Mouse (Mus musculus) hindbrain, embryonic 13.5 days (tissue): ENCODE measurements around the gene Dapk1. TPM values are rescaled to one million over a fixed set of nuclear protein-coding genes. Genes with fewer than 3 reads are reported as not detected.

ENCODE experiments used
- ATAC-seq: fragments of 200-750 bp; cut with Nextera tagmentation; 2 replicates; pipeline ENCODE4 v1.8.0; 2017; ENCODE audit warnings: moderate TSS enrichment; ENCODE audit not compliant: low FRiP score
- H3K27ac ChIP-seq: fragments of 300-500 bp; sonication (generic); 2 replicates; pipeline ENCODE4 v1.5.1; 2015; ENCODE audit warnings: inconsistent platforms, mild to moderate bottlenecking, moderate library complexity
- H3K27me3 ChIP-seq: fragments of 300-500 bp; sonication (generic); 2 replicates; pipeline ENCODE4 v1.6.1; 2015; ENCODE audit warnings: mild to moderate bottlenecking, inconsistent platforms
- H3K36me3 ChIP-seq: fragments of 300-500 bp; sonication (generic); 2 replicates; pipeline ENCODE4 v1.6.1; 2015; ENCODE audit warnings: mild to moderate bottlenecking, inconsistent platforms
- H3K4me1 ChIP-seq: fragments of 300-500 bp; sonication (generic); replicated peaks from 2 replicates; pipeline ENCODE4 v1.6.1; 2015; ENCODE audit warnings: inconsistent platforms
- H3K4me2 ChIP-seq: fragments of 300-500 bp; sonication (generic); 2 replicates; pipeline ENCODE4 v1.6.1; 2015; ENCODE audit warnings: inconsistent platforms, mild to moderate bottlenecking, moderate library complexity
- H3K4me3 ChIP-seq: fragments of 300-500 bp; sonication (generic); 2 replicates; pipeline ENCODE4 v1.5.1; 2015; ENCODE audit warnings: mild to moderate bottlenecking, inconsistent platforms
- H3K9ac ChIP-seq: fragments of 300-500 bp; sonication (generic); 2 replicates; pipeline ENCODE4 v1.6.1; 2015; ENCODE audit warnings: mild to moderate bottlenecking, inconsistent platforms
- H3K9me3 ChIP-seq: fragments of 300-500 bp; sonication (generic); 2 replicates; pipeline ENCODE4 v1.6.1; 2016; ENCODE audit warnings: inconsistent platforms
- WGBS: fragments of 180-500 bp; shearing (Covaris S2); methylation state at CpG from one replicate; pipeline ENCODE4 v1.1.7; 2015; 5-methylcytosine and 5-hydroxymethylcytosine counted together
- polyA plus RNA-seq: library from polyadenylated mRNA; unstranded; fragments of >200 nt; fragmentation: Nextera tagmentation; extraction: Ambion mirVana; gene quantifications from 2 replicates; pipeline ENCODE4 v1.2.1, GENCODE M21; 2015

Gene Dapk1
- polyA plus RNA-seq, 1 experiment from 2014 or later = 37.9 TPM

- Histone ChIP-seq H3K9me3 (no peaks in the 10 kb centered on the region), H3K36me3 (no peaks in the 10 kb centered on the region), H3K27ac (no peak overlapping the region), H3K4me3 (no peak overlapping the region), H3K4me1 (peaks cover 27% of the 10 kb centered on the region), H3K4me2 (no peak overlapping the region), H3K27me3 (no peaks in the 10 kb centered on the region), H3K9ac (no peak overlapping the region)
- 75% methylated on average over 10 of the region's 10 CpGs for WGBS
- no peak for ATAC-seq
Measured at GRCm38 (mm10) chr13:60670605-60671004, 68.9 kb downstream of the Dapk1 start.

- Histone ChIP-seq H3K4me1 (peaks cover 30% of the 10 kb centered on the region), H3K9ac (no peak overlapping the region), H3K4me2 (no peak overlapping the region), H3K27me3 (no peaks in the 10 kb centered on the region), H3K36me3 (no peaks in the 10 kb centered on the region), H3K27ac (no peak overlapping the region), H3K9me3 (no peaks in the 10 kb centered on the region), H3K4me3 (no peak overlapping the region)
- WGBS = 72% methylated on average over 10 of the region's 10 CpGs
- no peak for ATAC-seq
Measured at GRCm38 (mm10) chr13:60671235-60671634, 69.5 kb downstream of the Dapk1 start.

- H3K4me3 ChIP-seq = no peak overlapping the region
- H3K36me3 ChIP-seq = no peaks in the 10 kb centered on the region
- peaks cover 30% of the 10 kb centered on the region for H3K4me1 ChIP-seq
- H3K9ac ChIP-seq = no peak overlapping the region
- ATAC-seq = no peak
- no peak overlapping the region for H3K27ac ChIP-seq
- no peaks in the 10 kb centered on the region for H3K27me3 ChIP-seq
- no peaks in the 10 kb centered on the region for H3K9me3 ChIP-seq
- WGBS = 92% methylated on average over 8 of the region's 8 CpGs
- no peak overlapping the region for H3K4me2 ChIP-seq
Measured at GRCm38 (mm10) chr13:60672287-60672686, 70.5 kb downstream of the Dapk1 start.

DNA sequence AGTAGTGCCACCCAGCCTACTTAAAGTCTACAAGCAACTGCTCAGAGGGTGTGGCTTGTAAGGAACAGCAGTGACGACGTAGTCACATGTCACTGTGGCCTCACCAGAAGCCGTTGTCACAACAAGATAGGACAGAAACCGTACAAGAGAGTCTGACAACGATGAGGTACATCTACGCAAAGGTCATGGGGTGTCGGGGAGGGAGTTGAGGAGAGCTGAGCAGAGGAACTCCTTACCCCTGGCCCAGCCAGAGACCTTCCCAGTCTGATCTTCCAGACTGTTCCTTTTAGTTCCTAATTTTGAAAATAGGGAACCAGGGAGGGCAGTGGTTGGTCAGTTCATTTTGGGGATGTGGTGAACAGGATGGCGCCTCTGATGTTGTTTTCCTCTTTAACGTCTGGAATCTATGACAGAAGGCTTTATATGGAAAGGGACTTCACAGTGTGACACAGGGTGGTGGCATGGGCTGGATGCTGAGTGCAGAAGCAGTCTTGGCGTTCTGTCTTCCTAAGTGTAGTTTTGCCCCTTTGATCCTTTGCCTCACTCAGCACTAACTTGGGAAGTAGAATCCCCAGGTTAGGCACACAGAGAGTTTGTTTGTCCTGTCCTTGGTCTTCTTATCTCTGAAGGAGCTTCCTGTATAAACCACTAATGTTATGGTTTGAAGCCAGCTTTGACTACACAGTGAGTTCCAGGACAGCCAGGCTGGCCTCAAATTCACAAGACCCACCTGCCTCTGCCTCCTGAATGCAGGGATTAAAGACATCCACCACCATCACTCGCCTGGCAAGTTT lies 71.3 kb downstream of the Dapk1 start:
- H3K27me3 ChIP-seq = no peaks in the 10 kb centered on the region
- 94% methylated on average over 11 of the region's 11 CpGs for WGBS

DNA sequence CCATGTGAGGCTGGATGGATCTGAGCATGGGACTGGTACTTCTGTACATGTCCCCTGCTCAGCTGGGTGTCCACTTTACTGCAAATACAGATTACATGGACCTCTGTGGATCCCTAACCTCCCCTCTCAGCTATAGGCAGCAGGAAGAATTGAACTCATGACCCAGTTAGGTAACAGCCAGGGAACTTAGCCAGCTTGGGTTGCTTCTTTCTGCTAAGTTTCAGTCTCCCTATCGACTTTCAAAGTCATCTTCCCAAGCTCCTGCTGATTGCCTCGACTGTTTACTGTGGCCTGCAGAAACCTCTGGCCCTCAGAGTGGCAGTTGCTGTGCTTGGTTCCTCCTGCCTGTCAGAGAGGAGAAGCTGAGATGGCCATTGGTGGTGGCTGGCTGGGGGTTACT lies 72.6 kb downstream of the Dapk1 start:
- peaks cover 34% of the 10 kb centered on the region for H3K4me1 ChIP-seq
- 59% methylated on average over 2 of the region's 2 CpGs for WGBS
- no peaks in the 10 kb centered on the region for H3K9me3 ChIP-seq
- no peaks in the 10 kb centered on the region for H3K36me3 ChIP-seq
- H3K27me3 ChIP-seq = no peaks in the 10 kb centered on the region
- H3K4me2 ChIP-seq = no peak overlapping the region
- no peak overlapping the region for H3K9ac ChIP-seq
- no peak for ATAC-seq
- H3K4me3 ChIP-seq = no peak overlapping the region
- H3K27ac ChIP-seq = no peak overlapping the region

More for the DNA sequence above, 71.3 kb downstream of the Dapk1 start:
- H3K4me1 ChIP-seq = peaks cover 28% of the 10 kb centered on the region
- H3K9ac ChIP-seq = no peak overlapping the region
- H3K9me3 ChIP-seq = no peaks in the 10 kb centered on the region
- H3K27ac ChIP-seq = no peak overlapping the region
- H3K4me2 ChIP-seq = no peak overlapping the region
- no peak for ATAC-seq
- no peak overlapping the region for H3K4me3 ChIP-seq
- no peaks in the 10 kb centered on the region for H3K36me3 ChIP-seq

DNA sequence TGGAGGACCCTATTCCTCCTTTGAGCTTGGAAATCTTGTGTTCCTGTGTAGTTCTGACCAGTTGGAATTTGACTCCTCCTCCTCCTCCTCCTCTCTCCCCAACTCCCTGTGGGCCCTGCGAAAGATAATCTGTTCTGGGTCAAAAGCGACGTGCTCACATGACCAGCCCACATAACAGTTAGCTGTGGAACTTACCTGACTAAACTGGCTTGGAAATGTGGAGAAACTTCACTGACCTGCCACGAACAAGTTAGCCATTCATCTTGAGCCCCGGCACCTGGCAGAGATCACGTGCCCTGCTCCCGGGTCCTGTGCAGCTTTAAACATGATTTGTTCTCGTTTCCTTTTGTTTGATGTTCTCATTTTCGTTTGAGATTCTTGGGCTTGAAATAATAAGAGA lies 73.2 kb downstream of the Dapk1 start:
- WGBS = 60% methylated on average over 9 of the region's 9 CpGs
- Histone ChIP-seq H3K36me3 (no peaks in the 10 kb centered on the region), H3K4me2 (no peak overlapping the region), H3K9ac (no peak overlapping the region), H3K4me3 (no peak overlapping the region), H3K4me1 (peaks cover 32% of the 10 kb centered on the region), H3K9me3 (no peaks in the 10 kb centered on the region), H3K27ac (no peak overlapping the region), H3K27me3 (no peaks in the 10 kb centered on the region)
- ATAC-seq = no peak

DNA sequence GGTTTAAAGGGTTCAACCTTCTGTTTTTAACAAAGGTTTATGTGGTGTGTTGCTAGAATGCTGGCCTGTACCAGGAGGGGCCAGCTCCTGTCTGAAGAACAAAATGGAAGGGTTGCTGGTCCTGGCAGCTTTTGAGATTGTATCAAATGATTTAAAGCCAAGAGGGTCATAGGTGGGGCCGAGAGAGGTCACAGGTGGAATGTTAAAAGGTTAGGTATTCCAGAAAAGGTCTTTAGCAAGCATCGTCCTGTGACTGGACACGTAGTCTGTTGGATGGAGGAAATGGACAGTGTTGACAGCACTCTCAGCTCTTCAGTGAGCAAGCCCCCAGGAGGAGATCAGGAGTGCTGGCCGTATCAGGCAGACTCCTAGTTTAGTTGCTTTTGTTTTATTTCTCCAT lies 73.7 kb downstream of the Dapk1 start:
- peaks cover 30% of the 10 kb centered on the region for H3K4me1 ChIP-seq
- WGBS = 89% methylated on average over 4 of the region's 4 CpGs
- no peak for ATAC-seq
- no peak overlapping the region for H3K4me3 ChIP-seq
- no peak overlapping the region for H3K4me2 ChIP-seq
- H3K36me3 ChIP-seq = no peaks in the 10 kb centered on the region
- no peak overlapping the region for H3K27ac ChIP-seq
- no peak overlapping the region for H3K9ac ChIP-seq
- H3K9me3 ChIP-seq = no peaks in the 10 kb centered on the region
- no peaks in the 10 kb centered on the region for H3K27me3 ChIP-seq

GRCm38 (mm10) chr13:60678912-60679311 lies 77.2 kb downstream of the Dapk1 start:
- peaks cover 32% of the 10 kb centered on the region for H3K4me1 ChIP-seq
- H3K4me3 ChIP-seq = no peak overlapping the region
- no peak overlapping the region for H3K27ac ChIP-seq
- H3K9me3 ChIP-seq = no peaks in the 10 kb centered on the region
- WGBS = 66% methylated on average over 6 of the region's 6 CpGs
- no peak for ATAC-seq
- H3K27me3 ChIP-seq = no peaks in the 10 kb centered on the region
- H3K9ac ChIP-seq = no peak overlapping the region
- no peaks in the 10 kb centered on the region for H3K36me3 ChIP-seq
- no peak overlapping the region for H3K4me2 ChIP-seq

- ATAC-seq = peak; percentile 6; the same call in 1 of the 2 replicates
- 80% methylated on average over 15 of the region's 15 CpGs for WGBS
- Histone ChIP-seq H3K4me1 (peaks cover 56% of the 10 kb centered on the region), H3K4me2 (no peak overlapping the region), H3K9ac (no peak overlapping the region), H3K4me3 (no peak overlapping the region), H3K27me3 (no peaks in the 10 kb centered on the region), H3K27ac (no peak overlapping the region; the same call in 1 of the 2 replicates), H3K36me3 (no peaks in the 10 kb centered on the region), H3K9me3 (no peaks in the 10 kb centered on the region)
Measured at GRCm38 (mm10) chr13:60682714-60683695, 81.3 kb downstream of the Dapk1 start.

- Histone ChIP-seq H3K27ac (peak overlapping the region; percentile 76), H3K4me2 (no peak overlapping the region), H3K36me3 (no peaks in the 10 kb centered on the region), H3K4me3 (no peak overlapping the region), H3K9me3 (no peaks in the 10 kb centered on the region), H3K9ac (no peak overlapping the region), H3K4me1 (peaks cover 51% of the 10 kb centered on the region), H3K27me3 (no peaks in the 10 kb centered on the region)
- no peak for ATAC-seq
- 53% methylated on average over 10 of the region's 10 CpGs for WGBS
Measured at GRCm38 (mm10) chr13:60684050-60684760, 82.5 kb downstream of the Dapk1 start.

DNA sequence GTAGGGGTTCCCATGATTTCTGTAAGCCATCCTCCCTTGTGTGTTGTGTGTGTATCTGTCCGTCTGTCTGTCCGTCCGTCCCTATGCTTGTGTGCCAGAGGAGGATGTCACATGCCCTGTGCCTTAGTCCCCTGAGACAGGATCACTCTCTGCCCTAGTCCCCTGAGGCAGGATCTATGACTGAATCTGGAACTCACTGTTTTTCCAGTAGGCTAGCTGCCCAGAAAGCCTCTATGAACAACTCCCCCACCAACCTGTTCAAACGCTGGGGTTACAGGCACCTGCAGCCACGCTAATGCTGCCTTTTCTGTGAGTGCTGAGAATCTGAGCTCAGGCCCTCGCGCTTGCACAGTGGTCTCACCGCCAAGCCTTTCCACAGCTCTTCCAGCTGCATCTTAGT lies 83.1 kb downstream of the Dapk1 start:
- peaks cover 51% of the 10 kb centered on the region for H3K4me1 ChIP-seq
- H3K36me3 ChIP-seq = no peaks in the 10 kb centered on the region
- H3K4me2 ChIP-seq = no peak overlapping the region
- no peak overlapping the region for H3K4me3 ChIP-seq
- H3K9me3 ChIP-seq = no peaks in the 10 kb centered on the region
- WGBS = 72% methylated on average over 8 of the region's 8 CpGs
- H3K27ac ChIP-seq = peak overlapping the region; percentile 76
- no peak for ATAC-seq
- no peak overlapping the region; the same call in 1 of the 2 replicates for H3K9ac ChIP-seq
- H3K27me3 ChIP-seq = no peaks in the 10 kb centered on the region

- no peaks in the 10 kb centered on the region for H3K9me3 ChIP-seq
- no peak overlapping the region for H3K4me2 ChIP-seq
- ATAC-seq = no peak
- no peaks in the 10 kb centered on the region for H3K27me3 ChIP-seq
- H3K36me3 ChIP-seq = no peaks in the 10 kb centered on the region
- H3K27ac ChIP-seq = peak overlapping the region; percentile 76
- H3K9ac ChIP-seq = no peak overlapping the region
- WGBS = 66% methylated on average over 6 of the region's 6 CpGs
- no peak overlapping the region for H3K4me3 ChIP-seq
- peaks cover 54% of the 10 kb centered on the region for H3K4me1 ChIP-seq
Measured at GRCm38 (mm10) chr13:60685216-60685615, 83.5 kb downstream of the Dapk1 start.
